Comparison of ENCODE assay signal across 9 mouse cellular contexts in genomic region chr4:155163320-155163651, GRCm38 (mm10). TPM values are rescaled to one million over a fixed set of nuclear protein-coding genes. Genes with fewer than 3 reads are reported as not detected.
DNase-seq lines count a peak whose midpoint lies in the region; ATAC-seq and TF ChIP-seq lines count a peak whose summit lies in the region.
"Had no signal": no experiment of that assay in that cellular context is flagged by ENCODE, and none has a peak within 500 bp of the region (broad histone marks: within the 10 kb centered on the region; RNA-seq: fewer than 3 reads in every experiment).

No protein-coding gene starts in this region.

- peaks cover 59% of the 10 kb centered on the region for H3K4me1 ChIP-seq in lung, adult 2 months (ENCODE audit: control insufficient read depth, insufficient read depth, low read length)
- peaks cover 43% of the 10 kb centered on the region for H3K4me1 ChIP-seq in G1E (ENCODE audit: insufficient read depth, low read depth, low read length)
- H3K4me1 ChIP-seq in embryonic facial prominence, embryonic 15.5 days = peaks cover 68% of the 10 kb centered on the region
- H3K4me1 ChIP-seq in forebrain, embryonic 11.5 days (replicated peaks; ENCODE audit: control insufficient read depth, insufficient read depth, low read length) = peaks cover 9% of the 10 kb centered on the region

- WGBS in lung, adult 2 months = 7% methylated on average over 4 of the region's 4 CpGs
- WGBS in embryonic facial prominence, embryonic 15.5 days = 54% methylated on average over 4 of the region's 4 CpGs
- WGBS in forebrain, embryonic 11.5 days = 47% methylated on average over 4 of the region's 4 CpGs

- H3K4me2 ChIP-seq in embryonic facial prominence, embryonic 15.5 days (replicated peaks) = no peak overlapping the region
- H3K4me2 ChIP-seq in forebrain, embryonic 11.5 days (ENCODE audit: low read depth, low read length, severe bottlenecking) = no peak overlapping the region

- peak; percentile 45; the same call in 1 of the 2 replicates for ATAC-seq in G1E (ENCODE audit: extremely low read depth, insufficient number of reproducible peaks, low FRiP score, poor library complexity, severe bottlenecking)
- peak; percentile 5; the same call in 1 of the 2 replicates for ATAC-seq in embryonic facial prominence, embryonic 15.5 days (ENCODE audit: insufficient number of reproducible peaks, low FRiP score, low TSS enrichment, low read depth)
- ATAC-seq in megakaryocyte, adult 5-6 weeks (ENCODE audit: poor library complexity, severe bottlenecking) = peak; percentile 68
- ATAC-seq in forebrain, embryonic 11.5 days (replicated peaks; ENCODE audit: low FRiP score) = no peak

- no peaks in the 10 kb centered on the region for H3K27me3 ChIP-seq in G1E (ENCODE audit: insufficient read depth, low read length)
- H3K27me3 ChIP-seq in embryonic facial prominence, embryonic 15.5 days = no peaks in the 10 kb centered on the region
- H3K27me3 ChIP-seq in forebrain, embryonic 11.5 days (ENCODE audit: control insufficient read depth, insufficient read depth, low read length) = no peaks in the 10 kb centered on the region

- H3K36me3 ChIP-seq in G1E (replicated peaks) = peaks cover 63% of the 10 kb centered on the region
- H3K36me3 ChIP-seq in embryonic facial prominence, embryonic 15.5 days = peaks cover 19% of the 10 kb centered on the region
- no peaks in the 10 kb centered on the region; the same call in 1 of the 2 replicates for H3K36me3 ChIP-seq in forebrain, embryonic 11.5 days (ENCODE audit: control insufficient read depth, insufficient read depth, low read length)

- TF ChIP-seq POLR2A in lung, adult 2 months (IDR thresholded peaks at IDR 0.05; ENCODE audit: borderline replicate concordance, extremely low read depth, low read depth, low read length) = 0 out of 2 replicates have a peak, but pooled peaks have one; percentile 4

- peaks cover 7% of the 10 kb centered on the region for H3K9me3 ChIP-seq in G1E (replicated peaks)
- H3K9me3 ChIP-seq in embryonic facial prominence, embryonic 15.5 days (replicated peaks) = no peaks in the 10 kb centered on the region
- no peaks in the 10 kb centered on the region for H3K9me3 ChIP-seq in forebrain, embryonic 11.5 days (ENCODE audit: control insufficient read depth, low read length)

- no peak overlapping the region for H3K9ac ChIP-seq in embryonic facial prominence, embryonic 15.5 days
- no peak overlapping the region for H3K9ac ChIP-seq in forebrain, embryonic 11.5 days (ENCODE audit: low read length)

- H3K4me3 ChIP-seq in lung, adult 2 months (replicated peaks; ENCODE audit: extremely low read depth, low read depth, low read length) = no peak overlapping the region
- H3K4me3 ChIP-seq in G1E (ENCODE audit: low read depth, low read length) = peak overlapping the region; percentile 6; the same call in 1 of the 2 replicates
- no peak overlapping the region for H3K4me3 ChIP-seq in embryonic facial prominence, embryonic 15.5 days (replicated peaks)
- no peak overlapping the region for H3K4me3 ChIP-seq in forebrain, embryonic 11.5 days (ENCODE audit: low read depth, low read length)

- H3K27ac ChIP-seq in embryonic facial prominence, embryonic 15.5 days (replicated peaks) = no peak overlapping the region
- no peak overlapping the region for H3K27ac ChIP-seq in forebrain, embryonic 11.5 days (ENCODE audit: low read depth, low read length)

- TF ChIP-seq CTCF in lung, adult 2 months (IDR thresholded peaks at IDR 0.05; ENCODE audit: insufficient read depth, low read length) = no peak
- no peak for TF ChIP-seq CTCF in G1E (IDR thresholded peaks at IDR 0.05; ENCODE audit: low read depth, low read length)

- DNase-seq in lung, adult 2 months = no peak
- DNase-seq in lung, postnatal 25 days (ENCODE audit: low spot score) = no peak
- DNase-seq in G1E (ENCODE audit: low spot score) = no peak
- no peak for DNase-seq in layer of hippocampus, adult 18-20 months (ENCODE audit: low spot score in 2 of 2)
- DNase-seq in ovary, postnatal 36 days (ENCODE audit: low spot score) = no peak
- DNase-seq in forebrain, embryonic 11.5 days (ENCODE audit: low spot score) = no peak
- DNase-seq: layer of hippocampus, adult 9-11 months had no signal

RNA-seq across cellular contexts. Expression of gene Ski, which starts 59.1 kb away (rescaled TPM):
- 105 and 115 TPM in 2 replicates for polyA plus RNA-seq in lung, adult 2 months (2012; rRNA removed)
- total RNA-seq in G1E (2014; fragmentation: Nextera tagmentation) = 58.4 and 67.3 TPM in 2 replicates
- total RNA-seq in G1E (2017) = 15.3 and 16.9 TPM in 2 replicates
- polyA plus RNA-seq in G1E (2012) = 40.7 and 42.4 TPM in 2 replicates
- 24.4 and 26.3 TPM in 2 replicates for polyA plus RNA-seq in embryonic facial prominence, embryonic 15.5 days (2015; fragmentation: Nextera tagmentation; extraction: Ambion mirVana)
- 41.5 and 42.9 TPM in 2 replicates for total RNA-seq in megakaryocyte, adult 5-6 weeks (2015)
- total RNA-seq in megakaryocyte, adult 5-6 weeks (2017) = 12.4 and 13.3 TPM in 2 replicates
- total RNA-seq in layer of hippocampus, adult 18-20 months (2021) = 100 to 1,000 TPM; 136 to 138 TPM
- 14.1 and 14.7 TPM in 2 replicates for polyA plus RNA-seq in forebrain, embryonic 11.5 days (2014; fragmentation: Nextera tagmentation; extraction: Ambion mirVana)
